Mouse (Mus musculus) lung, postnatal 0 days (tissue): ENCODE results near the gene Sobp.

Source experiments
- CTCF ChIP-seq: IDR thresholded peaks from 2 replicates; pipeline ENCODE4 v1.5.1; 2016; ENCODE audit warnings: antibody characterized with exemption, mild to moderate bottlenecking
- EP300 ChIP-seq: IDR thresholded peaks from 2 replicates; pipeline ENCODE4 v1.6.1; 2016; ENCODE audit warnings: antibody characterized with exemption, mild to moderate bottlenecking, control low read depth

- TF ChIP-seq EP300 (no peak), CTCF (no peak)
Measured at GRCm38 (mm10) chr10:43065331-43065730, 109.0 kb downstream of the Sobp start.
